Mouse (Mus musculus): ENCODE data around the gene Parp16. TPM values are rescaled to one million over a fixed set of nuclear protein-coding genes. Genes with fewer than 3 reads are reported as not detected.

Gene Parp16
- polyA plus RNA-seq, 1 experiment from 2014 or later, result 5.4 TPM

DNA sequence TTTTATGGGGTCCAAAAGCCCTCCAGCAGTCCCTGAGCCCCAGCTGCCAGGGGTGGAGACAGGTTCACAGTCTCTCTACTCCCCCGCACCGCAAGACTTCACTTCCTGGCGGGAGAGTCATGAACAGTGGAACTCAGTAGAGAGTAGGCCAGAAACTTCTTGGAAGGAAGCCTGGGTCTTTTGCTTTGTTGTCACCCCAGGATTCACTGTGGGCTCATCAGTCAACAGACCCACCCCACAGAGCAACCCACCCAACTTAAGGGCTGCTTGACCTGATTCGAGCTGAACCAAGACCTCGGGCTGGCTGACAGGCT is 53.2 kb downstream of the Parp16 start:
- Histone ChIP-seq H3K36me3 (ENCODE audit: control insufficient read depth, insufficient read depth, low read length) (no peaks in the 10 kb centered on the region), H3K9ac (ENCODE audit: low read length) (no peak overlapping the region), H3K4me2 (ENCODE audit: low read depth, low read length, severe bottlenecking) (no peak overlapping the region), H3K4me3 (ENCODE audit: low read depth, low read length) (no peak overlapping the region), H3K27ac (ENCODE audit: low read depth, low read length) (no peak overlapping the region), H3K9me3 (ENCODE audit: control insufficient read depth, low read length) (no peaks in the 10 kb centered on the region), H3K4me1 (replicated peaks; ENCODE audit: control insufficient read depth, insufficient read depth, low read length) (no peaks in the 10 kb centered on the region), H3K27me3 (ENCODE audit: control insufficient read depth, insufficient read depth, low read length) (no peaks in the 10 kb centered on the region)
- WGBS, result 90% methylated on average over 5 of the region's 5 CpGs
- ATAC-seq (replicated peaks; ENCODE audit: low FRiP score), result no peak
- DNase-seq (ENCODE audit: low spot score), result no peak

- ATAC-seq (replicated peaks; ENCODE audit: low FRiP score) (no peak), DNase-seq (ENCODE audit: low spot score) (no peak)
- Histone ChIP-seq H3K9ac (ENCODE audit: low read length) (no peak overlapping the region), H3K27me3 (ENCODE audit: control insufficient read depth, insufficient read depth, low read length) (no peaks in the 10 kb centered on the region), H3K9me3 (ENCODE audit: control insufficient read depth, low read length) (no peaks in the 10 kb centered on the region), H3K27ac (ENCODE audit: low read depth, low read length) (no peak overlapping the region), H3K4me1 (replicated peaks; ENCODE audit: control insufficient read depth, insufficient read depth, low read length) (no peaks in the 10 kb centered on the region), H3K36me3 (ENCODE audit: control insufficient read depth, insufficient read depth, low read length) (no peaks in the 10 kb centered on the region), H3K4me2 (ENCODE audit: low read depth, low read length, severe bottlenecking) (no peak overlapping the region), H3K4me3 (ENCODE audit: low read depth, low read length) (no peak overlapping the region)
- WGBS, result 78% methylated on average over 3 of the region's 3 CpGs
Observed at GRCm38 (mm10) chr9:65252026-65252425, 56.9 kb downstream of the Parp16 start.

DNA sequence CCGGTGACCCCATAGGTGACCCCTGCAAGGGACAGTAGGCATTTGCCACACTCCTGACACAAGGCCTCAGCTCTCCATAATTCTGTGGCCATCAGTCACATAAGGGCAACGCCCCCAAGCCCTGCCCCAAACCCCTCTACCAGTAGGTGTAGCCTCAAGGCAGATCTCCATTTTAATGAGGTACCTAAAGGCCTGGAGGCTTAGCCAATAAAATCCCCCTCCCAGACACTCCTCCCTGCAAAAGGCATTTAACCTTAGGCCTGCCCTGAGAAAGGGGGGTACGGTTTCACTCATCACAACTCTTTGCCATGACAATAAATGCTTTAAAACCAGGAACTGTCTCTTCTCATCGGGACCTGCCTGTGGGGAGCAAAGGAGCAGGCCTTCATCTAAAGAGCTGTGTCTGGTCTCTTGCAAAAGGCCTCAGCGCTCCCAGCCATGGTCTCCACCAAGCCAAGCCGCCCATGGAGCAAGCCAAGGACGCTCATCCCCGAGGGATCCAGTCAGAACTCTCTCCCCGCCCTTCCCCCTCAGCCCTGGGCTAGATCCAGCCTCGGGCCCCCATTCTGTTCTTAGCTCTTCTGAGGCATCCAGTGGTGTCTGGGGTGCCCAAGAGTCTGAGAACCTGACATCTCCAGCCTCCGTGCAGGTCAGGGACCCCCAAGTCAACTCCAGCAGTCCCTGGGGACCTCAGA is 60.9 kb downstream of the Parp16 start:
- no peaks in the 10 kb centered on the region for H3K9me3 ChIP-seq (ENCODE audit: control insufficient read depth, low read length)
- no peaks in the 10 kb centered on the region for H3K27me3 ChIP-seq (ENCODE audit: control insufficient read depth, insufficient read depth, low read length)
- DNase-seq (ENCODE audit: low spot score), result no peak
- no peaks in the 10 kb centered on the region for H3K36me3 ChIP-seq (ENCODE audit: control insufficient read depth, insufficient read depth, low read length)
- no peak for ATAC-seq (replicated peaks; ENCODE audit: low FRiP score)
- H3K4me2 ChIP-seq (ENCODE audit: low read depth, low read length, severe bottlenecking), result no peak overlapping the region
- no peak overlapping the region for H3K9ac ChIP-seq (ENCODE audit: low read length)
- WGBS, result 62% methylated on average over 11 of the region's 11 CpGs
- H3K4me1 ChIP-seq (replicated peaks; ENCODE audit: control insufficient read depth, insufficient read depth, low read length), result no peaks in the 10 kb centered on the region
- H3K27ac ChIP-seq (ENCODE audit: low read depth, low read length), result no peak overlapping the region
- H3K4me3 ChIP-seq (ENCODE audit: low read depth, low read length), result no peak overlapping the region

GRCm38 (mm10) chr9:65257218-65257910 is 62.2 kb downstream of the Parp16 start:
- 74% methylated on average over 9 of the region's 9 CpGs for WGBS
- H3K36me3 ChIP-seq (ENCODE audit: control insufficient read depth, insufficient read depth, low read length), result no peaks in the 10 kb centered on the region
- no peak for DNase-seq (ENCODE audit: low spot score)

GRCm38 (mm10) chr9:65259366-65259765 is 64.2 kb downstream of the Parp16 start:
- no peak overlapping the region for H3K4me2 ChIP-seq (ENCODE audit: low read depth, low read length, severe bottlenecking)
- H3K9ac ChIP-seq (ENCODE audit: low read length), result no peak overlapping the region
- no peak for DNase-seq (ENCODE audit: low spot score)
- no peak overlapping the region for H3K27ac ChIP-seq (ENCODE audit: low read depth, low read length)
- 85% methylated on average over 7 of the region's 7 CpGs for WGBS
- H3K9me3 ChIP-seq (ENCODE audit: control insufficient read depth, low read length), result no peaks in the 10 kb centered on the region
- no peaks in the 10 kb centered on the region for H3K4me1 ChIP-seq (replicated peaks; ENCODE audit: control insufficient read depth, insufficient read depth, low read length)
- H3K27me3 ChIP-seq (ENCODE audit: control insufficient read depth, insufficient read depth, low read length), result no peaks in the 10 kb centered on the region
- H3K4me3 ChIP-seq (ENCODE audit: low read depth, low read length), result no peak overlapping the region
- no peaks in the 10 kb centered on the region for H3K36me3 ChIP-seq (ENCODE audit: control insufficient read depth, insufficient read depth, low read length)
- no peak for ATAC-seq (replicated peaks; ENCODE audit: low FRiP score)

More at GRCm38 (mm10) chr9:65257218-65257910, 62.2 kb downstream of the Parp16 start:
- no peaks in the 10 kb centered on the region for H3K4me1 ChIP-seq (replicated peaks; ENCODE audit: control insufficient read depth, insufficient read depth, low read length)
- no peaks in the 10 kb centered on the region for H3K27me3 ChIP-seq (ENCODE audit: control insufficient read depth, insufficient read depth, low read length)
- ATAC-seq (replicated peaks; ENCODE audit: low FRiP score), result no peak
- H3K4me3 ChIP-seq (ENCODE audit: low read depth, low read length), result no peak overlapping the region
- no peak overlapping the region for H3K4me2 ChIP-seq (ENCODE audit: low read depth, low read length, severe bottlenecking)
- H3K27ac ChIP-seq (ENCODE audit: low read depth, low read length), result no peak overlapping the region
- H3K9ac ChIP-seq (ENCODE audit: low read length), result no peak overlapping the region
- no peaks in the 10 kb centered on the region for H3K9me3 ChIP-seq (ENCODE audit: control insufficient read depth, low read length)

- Histone ChIP-seq H3K4me3 (ENCODE audit: low read depth, low read length) (no peak overlapping the region), H3K36me3 (ENCODE audit: control insufficient read depth, insufficient read depth, low read length) (no peaks in the 10 kb centered on the region), H3K27ac (ENCODE audit: low read depth, low read length) (no peak overlapping the region), H3K9me3 (ENCODE audit: control insufficient read depth, low read length) (no peaks in the 10 kb centered on the region), H3K4me1 (replicated peaks; ENCODE audit: control insufficient read depth, insufficient read depth, low read length) (no peaks in the 10 kb centered on the region), H3K9ac (ENCODE audit: low read length) (no peak overlapping the region), H3K4me2 (ENCODE audit: low read depth, low read length, severe bottlenecking) (no peak overlapping the region), H3K27me3 (ENCODE audit: control insufficient read depth, insufficient read depth, low read length) (no peaks in the 10 kb centered on the region)
- DNase-seq (ENCODE audit: low spot score) (no peak), ATAC-seq (replicated peaks; ENCODE audit: low FRiP score) (no peak)
- 80% methylated on average over 2 of the region's 2 CpGs for WGBS
Observed at GRCm38 (mm10) chr9:65261591-65262230, 66.6 kb downstream of the Parp16 start.

DNA sequence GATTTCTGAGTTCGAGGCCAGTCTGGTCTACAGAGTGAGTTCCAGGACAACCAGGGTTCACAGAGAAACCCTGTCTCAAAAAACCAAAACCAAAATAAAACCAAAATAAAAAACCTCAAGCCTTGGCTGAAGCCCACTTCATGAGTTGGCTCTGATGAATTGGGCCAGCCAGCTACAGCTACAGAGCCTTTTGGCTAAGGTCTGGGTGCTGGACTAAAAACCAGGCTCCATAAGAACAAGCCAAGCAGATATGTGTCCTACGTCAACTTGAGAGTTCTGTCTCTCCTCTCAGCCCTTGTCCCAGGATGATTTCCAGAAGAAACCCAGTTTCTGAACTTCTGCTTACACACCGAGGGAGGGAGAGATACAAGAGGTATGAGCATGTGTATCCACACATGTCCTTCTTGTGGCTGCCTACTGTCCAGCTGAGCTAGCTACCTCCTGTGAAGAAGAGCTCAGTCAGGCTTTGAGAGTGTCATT is 67.5 kb downstream of the Parp16 start:
- H3K27me3 ChIP-seq (ENCODE audit: control insufficient read depth, insufficient read depth, low read length), result no peaks in the 10 kb centered on the region
- no peaks in the 10 kb centered on the region for H3K36me3 ChIP-seq (ENCODE audit: control insufficient read depth, insufficient read depth, low read length)
- WGBS, result 93% methylated on average over 3 of the region's 3 CpGs
- no peak overlapping the region for H3K9ac ChIP-seq (ENCODE audit: low read length)
- H3K4me2 ChIP-seq (ENCODE audit: low read depth, low read length, severe bottlenecking), result no peak overlapping the region
- ATAC-seq (replicated peaks; ENCODE audit: low FRiP score) (no peak), DNase-seq (ENCODE audit: low spot score) (no peak)
- no peak overlapping the region for H3K27ac ChIP-seq (ENCODE audit: low read depth, low read length)
- peaks cover 4% of the 10 kb centered on the region; the same call in 1 of the 2 replicates for H3K4me1 ChIP-seq (replicated peaks; ENCODE audit: control insufficient read depth, insufficient read depth, low read length)
- H3K4me3 ChIP-seq (ENCODE audit: low read depth, low read length), result no peak overlapping the region
- no peaks in the 10 kb centered on the region for H3K9me3 ChIP-seq (ENCODE audit: control insufficient read depth, low read length)

GRCm38 (mm10) chr9:65264959-65265358 is 69.8 kb downstream of the Parp16 start, which contains the start of gene Cilp:
Cilp (plus strand) TSS chr9:65265180.
- no peak within 1 kb of the TSS for H3K27ac ChIP-seq (ENCODE audit: low read depth, low read length)
- 45% methylated on average over 5 of the region's 5 CpGs for WGBS
- ATAC-seq (replicated peaks; ENCODE audit: low FRiP score), result no peak

More at GRCm38 (mm10) chr9:65264959-65265358, 69.8 kb downstream of the Parp16 start, which contains the start of gene Cilp:
- no peak within 1 kb of the TSS for H3K4me2 ChIP-seq (ENCODE audit: low read depth, low read length, severe bottlenecking)
- no peaks in the 10 kb centered on the region for H3K27me3 ChIP-seq (ENCODE audit: control insufficient read depth, insufficient read depth, low read length)
- no peaks in the 10 kb centered on the region for H3K36me3 ChIP-seq (ENCODE audit: control insufficient read depth, insufficient read depth, low read length)
- DNase-seq (ENCODE audit: low spot score), result no peak
- H3K9me3 ChIP-seq (ENCODE audit: control insufficient read depth, low read length), result no peaks in the 10 kb centered on the region
- H3K9ac ChIP-seq (ENCODE audit: low read length), result no peak within 1 kb of the TSS
- no peak within 1 kb of the TSS for H3K4me3 ChIP-seq (ENCODE audit: low read depth, low read length)
- peaks cover 12% of the 10 kb centered on the region for H3K4me1 ChIP-seq (replicated peaks; ENCODE audit: control insufficient read depth, insufficient read depth, low read length)
